13 mouse cellular contexts compared by ENCODE assay signal in the genomic region with DNA sequence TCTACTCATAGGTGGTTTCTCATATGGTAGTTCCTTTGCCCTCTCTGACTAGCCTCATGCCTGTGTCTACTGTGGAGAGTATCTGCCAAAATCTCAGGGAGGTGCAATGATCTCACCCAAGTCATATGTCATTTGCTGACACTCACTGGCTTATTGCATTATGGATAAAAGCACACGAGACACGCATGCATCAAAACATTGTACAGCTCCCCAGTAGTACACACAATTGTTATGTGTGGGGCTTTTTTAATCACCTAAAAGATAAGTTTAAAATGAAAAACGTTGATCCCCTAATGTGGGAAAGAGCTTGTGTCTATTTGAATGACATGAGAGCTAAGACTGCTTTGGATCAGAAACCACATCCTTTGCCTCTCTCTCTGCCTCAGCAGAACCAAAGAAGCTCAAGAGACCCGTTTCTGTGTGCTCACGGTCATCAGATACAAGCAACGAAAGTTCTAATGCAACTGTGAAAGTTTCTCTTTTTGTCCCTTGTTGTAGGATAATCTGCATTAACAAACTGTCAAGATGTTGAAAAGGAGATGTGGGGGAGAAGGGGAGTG. TPM values are rescaled to one million over a fixed set of nuclear protein-coding genes. Genes with fewer than 3 reads are reported as not detected.
"Had no signal": no experiment of that assay in that cellular context is flagged by ENCODE, and none has a peak within 500 bp of the region (broad histone marks: within the 10 kb centered on the region; RNA-seq: fewer than 3 reads in every experiment).

No protein-coding gene starts in this region.

- ATAC-seq: liver, postnatal 0 days; lung, postnatal 0 days; midbrain, embryonic 15.5 days had no signal

- DNase-seq: kidney, adult 9 months; kidney, postnatal 14 days; kidney, postnatal 4 days; left cerebral cortex, postnatal 4 days; liver, postnatal 0 days; lung, embryonic 14.5 days; thymus, adult 2 months; thymus, postnatal 36 days had no signal

RNA-seq across cellular contexts. Expression of a gene that starts 6.5 kb away (rescaled TPM):
- polyA plus RNA-seq: limb, embryonic 12.5 days; neural tube, embryonic 11.5 days; neural tube, embryonic 14.5 days had no signal
